Mouse (Mus musculus): ENCODE measurements around the gene Lix1l.

Gene Lix1l

DNA sequence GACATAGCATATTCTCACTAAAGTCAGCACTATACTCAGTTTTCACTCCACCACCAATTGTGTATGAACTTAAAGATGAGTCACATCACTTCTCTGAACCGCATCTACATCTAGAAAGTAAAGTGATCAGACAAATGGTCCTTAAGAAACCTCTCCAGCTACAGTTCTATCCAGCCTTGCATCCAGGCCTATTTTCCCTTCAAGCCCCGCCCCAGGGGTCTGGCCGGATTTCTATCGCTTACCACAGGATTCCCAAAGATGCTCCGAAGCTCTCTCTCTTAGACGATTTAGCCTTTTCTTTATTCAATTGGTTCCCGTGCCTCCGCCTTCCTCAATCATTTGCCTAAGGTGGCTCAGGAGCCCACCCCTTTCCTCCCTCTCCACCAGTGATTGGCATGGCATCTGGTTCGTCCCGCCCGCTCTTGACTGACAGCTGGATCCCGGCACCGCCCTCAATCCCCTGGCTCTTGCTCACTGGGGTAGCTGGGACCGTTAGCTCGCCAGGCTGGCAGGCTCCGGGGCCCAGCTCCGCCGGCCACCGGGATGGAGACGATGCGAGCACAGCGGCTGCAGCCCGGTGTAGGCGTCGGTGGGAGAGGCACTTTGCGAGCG lies at the start of gene Lix1l:
Lix1l (plus strand) TSS at position 511 of the 612 bp plus-strand sequence.
- peak; percentile 95 for DNase-seq (ENCODE audit: low spot score)

DNA sequence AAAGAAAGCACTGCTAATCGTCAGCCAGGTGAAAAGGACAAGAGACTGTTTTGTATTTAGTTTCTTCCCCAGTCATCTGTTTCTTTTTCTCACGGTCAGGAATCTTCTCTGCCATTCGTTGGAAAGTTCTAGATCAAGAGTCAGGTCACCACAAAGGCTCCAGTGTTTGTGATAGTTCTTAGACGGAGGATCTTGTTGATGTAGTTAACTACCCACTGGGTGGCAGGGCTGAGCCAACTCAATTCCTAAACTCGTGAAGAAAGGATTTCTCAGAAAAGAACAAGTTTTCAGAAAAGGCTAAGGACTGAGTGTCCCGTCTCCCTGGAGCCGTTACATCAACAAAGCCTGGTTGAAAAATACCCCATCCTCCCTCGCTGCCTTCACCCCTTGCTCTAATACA lies 49.7 kb upstream of the Lix1l start:
- peak; percentile 65 for DNase-seq (ENCODE audit: low spot score)

DNA sequence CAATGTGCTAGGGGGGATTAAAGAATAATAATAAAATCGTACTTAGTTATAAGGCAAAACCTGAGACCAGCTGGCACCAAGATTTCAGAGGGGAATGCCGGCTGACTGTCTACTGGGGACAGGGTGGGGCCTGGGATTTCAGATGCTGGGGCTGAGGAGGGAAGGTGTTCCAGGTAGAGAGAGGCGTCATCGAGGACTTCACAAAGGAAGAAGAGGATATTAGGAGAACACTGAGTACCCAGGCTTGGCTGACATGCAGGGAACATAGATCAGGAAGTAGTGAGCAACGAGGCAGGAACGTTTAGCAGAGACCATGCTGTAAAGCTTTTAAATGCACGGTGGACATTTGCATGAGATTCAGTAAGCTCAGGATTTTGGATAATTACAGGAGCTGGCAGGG lies 49.1 kb upstream of the Lix1l start:
- no peak for DNase-seq (ENCODE audit: low spot score)

DNA sequence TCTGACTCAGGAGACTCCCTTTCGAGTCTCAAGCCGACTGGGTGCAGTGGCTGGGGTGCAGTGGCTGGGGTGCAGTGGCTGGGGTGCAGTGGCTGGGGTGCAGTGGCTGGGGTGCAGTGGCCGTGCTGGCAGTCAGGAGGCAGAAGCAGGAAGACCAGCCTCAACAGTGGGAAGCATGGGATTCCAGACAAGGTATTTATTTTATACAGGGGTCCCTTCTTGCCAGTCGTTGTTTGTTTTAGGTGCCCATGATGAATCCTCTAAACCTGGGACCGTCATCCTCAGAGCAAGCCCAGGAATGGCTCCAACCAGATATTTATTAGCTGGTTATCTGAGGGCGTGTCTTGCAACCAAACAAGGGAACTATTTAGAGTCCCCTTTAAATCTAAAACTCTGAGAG lies 47.3 kb upstream of the Lix1l start:
- no peak for DNase-seq (ENCODE audit: low spot score)

DNA sequence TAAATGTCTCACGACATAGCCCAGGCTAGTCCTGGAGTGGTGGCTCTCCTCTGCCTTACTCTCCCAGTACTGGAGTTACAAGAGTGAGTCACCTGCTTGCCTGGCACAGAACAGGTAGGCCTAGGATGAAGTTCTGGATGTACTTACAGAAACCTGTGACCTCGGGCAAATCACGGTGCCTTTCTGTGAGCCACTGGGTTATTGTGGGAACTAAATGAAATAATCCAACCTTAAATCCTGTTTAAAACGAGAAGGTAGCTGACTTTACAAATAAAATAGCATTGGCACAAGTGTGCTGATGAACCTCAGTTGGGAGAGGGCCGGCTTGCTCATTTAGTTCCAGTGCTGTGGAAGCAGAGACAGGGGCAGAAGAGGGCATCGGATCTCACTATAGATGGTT lies 46.7 kb upstream of the Lix1l start:
- DNase-seq (ENCODE audit: low spot score): no peak

DNA sequence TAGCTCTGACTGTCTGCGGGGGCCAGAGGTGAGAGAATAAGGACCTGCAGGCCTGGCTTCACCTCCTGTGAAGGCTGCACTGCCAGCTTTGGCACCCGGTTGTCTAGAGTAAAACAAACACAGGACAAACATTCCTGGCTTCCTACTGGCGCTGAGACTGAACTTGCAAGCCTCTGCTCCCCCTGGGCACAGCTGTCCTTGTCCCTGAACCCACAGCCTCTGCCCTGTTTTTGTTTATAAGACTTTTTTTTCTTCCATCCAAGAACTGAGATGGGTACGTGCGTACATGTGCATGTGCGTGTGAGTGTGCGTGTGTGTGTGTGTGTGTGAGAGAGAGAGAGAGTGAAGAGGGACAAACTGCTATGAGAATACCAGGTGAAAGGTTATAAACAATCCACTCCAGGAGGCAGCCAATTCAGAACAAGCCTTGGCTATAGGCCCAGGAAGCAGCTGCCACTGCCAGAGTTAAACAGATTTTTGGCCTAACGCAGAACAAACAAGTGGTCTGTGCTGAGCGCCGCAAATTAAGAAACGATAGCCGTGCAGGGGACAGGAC lies 45.8 kb upstream of the Lix1l start:
- peak; percentile 64 for DNase-seq (ENCODE audit: low spot score)

DNA sequence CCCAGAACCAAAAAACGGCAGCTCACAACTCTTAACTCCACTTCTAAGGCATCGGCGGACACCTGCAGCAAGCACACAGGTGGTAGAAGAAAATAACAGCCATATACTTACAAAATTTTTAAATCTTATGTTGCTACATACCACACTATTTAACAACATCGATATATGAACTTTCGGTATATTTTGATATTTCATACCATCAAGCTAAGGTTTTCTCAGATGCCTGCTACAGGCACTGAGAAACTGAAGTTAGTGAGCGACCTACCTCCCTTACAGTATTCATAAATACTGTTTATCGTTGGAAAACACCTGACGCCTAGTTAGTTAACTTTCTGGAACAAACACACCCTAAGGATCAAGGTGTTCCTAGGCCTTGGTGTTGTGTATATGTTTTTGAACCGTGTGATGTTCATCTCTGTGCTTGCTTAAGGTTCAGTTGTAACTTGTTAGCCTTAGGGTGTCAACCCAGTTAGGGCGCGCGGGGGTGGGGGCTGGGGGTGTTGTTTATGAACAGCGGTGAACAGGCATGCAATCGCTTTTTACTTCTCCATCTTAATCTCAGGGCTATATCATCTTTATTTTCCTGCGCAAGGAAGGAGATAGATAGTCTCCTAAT lies 44.8 kb upstream of the Lix1l start:
- no peak for DNase-seq (ENCODE audit: low spot score)

DNA sequence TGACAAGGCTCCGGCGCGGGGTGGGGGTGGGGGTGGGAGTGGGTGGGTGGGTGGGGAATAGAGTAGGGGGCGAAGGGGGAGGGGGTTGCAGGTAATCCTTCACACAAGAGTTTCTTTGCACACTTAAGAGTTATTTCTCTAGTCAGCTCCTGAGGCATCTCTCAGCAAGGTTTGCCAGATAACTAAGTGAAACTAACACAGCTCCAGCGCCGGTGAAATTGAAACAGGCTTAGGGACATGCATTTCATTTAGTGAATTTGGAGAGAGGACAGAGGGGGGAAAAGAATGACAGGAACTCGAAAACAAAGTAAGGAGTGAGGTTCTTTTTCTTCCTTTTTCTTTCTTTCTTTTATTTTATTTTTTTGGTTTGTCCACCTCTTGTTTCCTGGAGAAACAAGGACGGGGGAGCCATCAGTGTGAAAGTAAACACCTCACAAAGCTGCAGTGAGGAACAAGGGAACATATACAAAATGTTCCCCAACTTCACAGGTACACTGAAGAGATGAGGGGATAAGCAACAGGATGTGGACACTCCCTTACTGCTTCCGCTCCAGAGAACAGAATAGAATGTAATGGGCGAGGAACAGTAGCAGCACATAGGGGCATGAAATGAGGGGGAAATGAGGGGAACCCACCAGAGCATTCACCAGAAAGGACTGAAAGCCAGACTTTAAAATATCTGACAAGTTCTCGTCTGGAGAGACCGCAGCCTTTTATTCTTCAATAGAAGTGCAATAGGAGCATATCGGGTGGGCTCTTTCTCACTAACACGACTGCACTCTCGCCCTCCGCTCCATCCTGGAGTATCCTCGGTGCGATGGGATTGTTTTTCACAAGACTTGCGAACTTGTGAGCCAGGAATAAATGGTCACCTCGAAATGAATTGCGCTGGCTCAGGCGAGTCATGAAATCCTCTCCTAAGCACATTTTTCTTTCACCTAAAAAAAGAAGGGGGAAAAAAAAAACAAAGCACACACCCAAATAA lies 44.0 kb upstream of the Lix1l start:
- DNase-seq (ENCODE audit: low spot score): no peak

DNA sequence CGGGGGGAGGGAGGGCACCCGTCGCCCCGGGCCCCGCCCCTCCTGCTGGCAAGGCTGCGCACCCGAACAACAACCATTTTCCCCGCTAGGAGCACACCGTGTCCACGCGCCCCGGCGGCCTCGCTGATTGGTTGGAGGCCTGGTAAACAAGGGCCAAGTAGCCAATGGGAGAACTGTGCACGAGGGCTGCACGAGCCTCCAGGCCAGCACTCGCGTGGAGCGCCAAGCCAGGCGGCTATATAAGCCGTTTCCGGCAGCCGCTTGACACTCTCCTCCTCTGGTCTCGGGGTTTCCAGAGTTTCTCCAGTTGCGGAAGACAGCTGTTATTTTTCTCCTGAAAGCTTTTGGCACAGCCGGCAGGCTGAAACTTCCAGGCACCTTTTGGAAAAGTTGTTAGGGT lies 43.3 kb upstream of the Lix1l start, which contains the start of gene Txnip:
Txnip (plus strand) TSS at position 264 of the 400 bp plus-strand sequence.
- peak; percentile 97 for DNase-seq (ENCODE audit: low spot score)

DNA sequence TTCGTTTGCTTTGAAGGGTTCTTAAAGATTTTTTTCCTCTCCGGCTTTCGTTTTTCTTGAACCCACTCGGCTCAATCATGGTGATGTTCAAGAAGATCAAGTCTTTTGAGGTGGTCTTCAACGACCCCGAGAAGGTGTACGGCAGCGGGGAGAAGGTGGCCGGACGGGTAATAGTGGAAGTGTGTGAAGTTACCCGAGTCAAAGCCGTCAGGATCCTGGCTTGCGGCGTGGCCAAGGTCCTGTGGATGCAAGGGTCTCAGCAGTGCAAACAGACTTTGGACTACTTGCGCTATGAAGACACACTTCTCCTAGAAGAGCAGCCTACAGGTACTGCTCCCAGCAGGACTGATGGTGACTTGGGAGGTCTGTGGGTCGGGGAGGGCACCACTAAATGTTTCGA lies 42.8 kb upstream of the Lix1l start:
- no peak for DNase-seq (ENCODE audit: low spot score)

DNA sequence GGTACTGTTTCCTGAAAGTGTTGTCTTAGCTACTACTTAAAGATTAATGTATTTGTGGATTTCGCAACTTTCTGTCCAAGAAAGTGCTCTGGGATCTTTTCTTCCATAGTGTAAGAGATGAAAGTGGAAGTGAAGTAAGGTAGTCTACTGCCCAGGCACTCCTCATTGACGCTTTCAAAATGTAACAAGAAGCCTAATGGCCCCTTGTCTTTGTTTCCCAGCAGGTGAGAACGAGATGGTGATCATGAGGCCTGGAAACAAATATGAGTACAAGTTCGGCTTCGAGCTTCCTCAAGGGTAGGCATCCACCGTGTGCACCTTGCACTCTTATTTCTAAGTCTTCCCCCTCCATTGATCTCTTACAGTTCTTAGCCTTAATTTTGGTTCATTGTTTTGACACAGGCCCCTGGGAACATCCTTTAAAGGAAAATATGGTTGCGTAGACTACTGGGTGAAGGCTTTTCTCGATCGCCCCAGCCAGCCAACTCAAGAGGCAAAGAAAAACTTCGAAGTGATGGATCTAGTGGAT lies 42.2 kb upstream of the Lix1l start:
- DNase-seq (ENCODE audit: low spot score): no peak

DNA sequence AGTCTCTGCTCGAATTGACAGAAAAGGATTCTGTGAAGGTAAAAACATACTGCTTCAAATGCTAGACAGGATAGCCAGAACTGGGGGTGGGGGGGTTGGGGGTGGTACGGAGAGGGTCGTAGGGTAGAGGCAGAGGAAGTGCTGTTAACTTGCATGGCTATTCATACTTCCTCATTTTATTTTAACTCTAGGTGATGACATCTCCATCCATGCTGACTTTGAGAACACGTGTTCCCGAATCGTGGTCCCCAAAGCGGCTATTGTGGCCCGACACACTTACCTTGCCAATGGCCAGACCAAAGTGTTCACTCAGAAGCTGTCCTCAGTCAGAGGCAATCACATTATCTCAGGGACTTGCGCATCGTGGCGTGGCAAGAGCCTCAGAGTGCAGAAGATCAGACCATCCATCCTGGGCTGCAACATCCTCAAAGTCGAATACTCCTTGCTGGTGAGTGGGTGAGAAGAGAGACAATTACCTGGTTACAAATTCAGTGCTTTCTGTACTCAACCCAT lies 41.5 kb upstream of the Lix1l start:
- no peak for DNase-seq (ENCODE audit: low spot score)

DNA sequence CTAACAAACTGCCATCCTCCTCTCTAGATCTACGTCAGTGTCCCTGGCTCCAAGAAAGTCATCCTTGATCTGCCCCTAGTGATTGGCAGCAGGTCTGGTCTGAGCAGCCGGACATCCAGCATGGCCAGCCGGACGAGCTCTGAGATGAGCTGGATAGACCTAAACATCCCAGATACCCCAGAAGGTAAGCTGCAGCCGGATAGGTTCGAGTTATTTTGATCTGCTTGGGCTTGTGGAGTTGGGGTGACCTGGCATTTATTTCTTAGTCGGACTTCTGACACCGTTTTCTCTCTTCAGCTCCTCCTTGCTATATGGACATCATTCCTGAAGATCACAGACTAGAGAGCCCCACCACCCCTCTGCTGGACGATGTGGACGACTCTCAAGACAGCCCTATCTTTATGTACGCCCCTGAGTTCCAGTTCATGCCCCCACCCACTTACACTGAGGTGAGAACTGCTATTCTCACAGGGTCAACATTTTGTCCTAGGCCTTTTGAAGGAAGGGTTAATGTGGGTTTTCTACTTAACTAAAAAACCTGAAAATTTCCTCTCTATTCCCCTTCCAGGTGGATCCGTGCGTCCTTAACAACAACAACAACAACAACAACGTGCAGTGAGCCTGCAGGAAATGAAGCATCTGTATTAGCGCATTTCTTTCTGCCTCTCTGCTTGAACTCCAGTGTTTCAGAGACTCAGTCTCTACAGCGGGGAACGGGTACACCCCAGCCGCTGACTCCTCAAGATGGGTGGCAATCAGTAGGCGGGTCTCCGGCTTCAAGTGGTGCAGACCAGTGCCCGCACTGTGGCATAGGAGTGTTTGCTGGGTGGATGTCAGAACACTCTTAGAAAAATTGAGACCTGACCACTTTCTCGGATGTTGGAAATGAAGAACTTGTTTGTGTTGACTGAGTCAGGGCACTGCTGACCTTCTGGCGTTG lies 40.8 kb upstream of the Lix1l start:
- DNase-seq (ENCODE audit: low spot score): no peak

DNA sequence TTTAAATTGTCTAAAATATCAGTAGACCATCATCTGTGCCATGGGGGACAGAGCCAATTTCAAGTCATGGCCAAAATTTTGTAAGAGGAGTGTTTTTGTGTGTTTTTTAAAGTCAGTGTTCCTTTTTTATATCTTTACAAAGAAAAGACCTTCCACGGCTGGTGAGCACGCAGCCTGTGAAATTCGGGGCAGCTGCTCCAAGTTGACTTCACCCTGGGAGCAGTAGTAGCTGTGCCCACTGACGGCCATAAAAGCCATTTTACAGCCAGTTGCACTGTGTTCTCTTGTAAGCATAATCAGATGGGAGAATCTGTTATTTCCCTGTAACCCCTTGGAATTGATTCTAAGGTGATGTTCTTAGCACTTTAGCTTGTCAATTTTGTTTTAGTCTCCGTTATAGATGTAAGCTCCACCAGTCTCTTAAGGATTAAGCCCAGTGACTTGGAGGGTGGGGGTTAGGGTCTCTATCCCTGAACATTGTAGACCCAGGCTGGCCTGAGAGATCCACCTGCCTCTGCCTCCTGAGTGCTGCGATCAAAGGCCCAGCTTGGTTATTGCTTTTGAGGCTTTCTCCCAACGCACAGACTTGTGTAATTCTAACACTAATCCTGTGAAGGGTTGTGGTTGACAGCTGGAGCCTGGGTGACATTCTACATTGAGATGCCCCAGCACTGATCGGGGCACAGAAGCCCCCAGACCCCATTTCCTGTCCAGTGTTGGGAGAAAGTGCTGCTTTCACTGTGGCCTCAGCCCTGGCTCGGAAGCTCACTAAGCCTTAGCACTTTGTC lies 39.9 kb upstream of the Lix1l start:
- no peak for DNase-seq (ENCODE audit: low spot score)

DNA sequence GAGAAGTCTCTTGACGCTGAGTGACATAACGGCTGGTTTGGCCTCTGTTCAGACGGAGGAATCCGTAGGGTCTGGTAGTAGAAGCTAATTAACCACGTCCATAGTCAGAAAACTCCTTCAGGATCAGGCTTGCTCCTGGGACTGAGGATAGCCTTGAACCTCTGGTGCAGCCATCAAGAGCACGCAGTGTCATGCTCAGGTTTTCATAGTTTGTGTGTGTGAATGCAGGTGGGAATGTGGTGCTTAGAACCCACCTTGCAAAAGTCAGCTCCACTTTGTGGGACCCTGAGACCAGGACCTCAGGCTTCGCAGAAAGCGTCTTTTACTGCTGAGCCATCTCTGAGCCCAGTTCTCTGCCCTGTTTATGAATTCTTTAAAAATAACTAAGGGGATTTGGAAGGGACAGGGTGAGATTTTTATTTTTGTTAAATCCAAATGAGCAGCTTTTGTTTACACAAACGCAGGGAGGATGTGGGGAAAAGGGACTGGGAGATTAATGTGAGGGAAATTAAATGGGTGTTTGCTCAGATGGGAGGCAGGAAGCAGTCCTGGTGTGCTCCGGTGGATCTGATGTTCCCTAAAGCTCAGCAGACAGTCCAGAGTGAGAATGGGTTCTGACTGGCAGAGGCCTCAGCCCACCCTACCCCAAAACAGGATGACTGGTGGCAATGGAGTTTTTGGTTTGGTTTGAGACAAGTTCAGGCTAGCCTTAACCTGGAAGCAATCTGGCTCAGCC lies 38.8 kb upstream of the Lix1l start:
- no peak for DNase-seq (ENCODE audit: low spot score)

DNA sequence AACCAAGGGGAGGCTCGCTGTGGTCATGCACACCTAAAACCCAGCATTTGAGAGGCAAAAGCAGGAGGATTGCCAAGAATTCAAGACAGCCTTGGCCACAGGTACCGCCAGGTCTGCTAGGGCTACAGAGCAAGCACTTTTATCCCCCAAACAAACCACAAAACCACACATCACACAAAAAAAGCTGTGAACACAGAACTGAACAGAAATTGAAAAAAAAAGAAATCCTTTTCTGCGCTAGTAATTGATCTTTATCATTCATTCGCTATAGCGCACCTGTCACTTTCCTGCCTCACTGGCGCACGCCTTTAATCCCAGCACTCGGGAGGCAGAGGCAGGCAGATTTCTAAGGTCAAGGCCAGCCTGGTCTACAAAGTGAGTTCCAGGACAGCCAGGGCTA lies 37.7 kb upstream of the Lix1l start:
- no peak for DNase-seq (ENCODE audit: low spot score)

DNA sequence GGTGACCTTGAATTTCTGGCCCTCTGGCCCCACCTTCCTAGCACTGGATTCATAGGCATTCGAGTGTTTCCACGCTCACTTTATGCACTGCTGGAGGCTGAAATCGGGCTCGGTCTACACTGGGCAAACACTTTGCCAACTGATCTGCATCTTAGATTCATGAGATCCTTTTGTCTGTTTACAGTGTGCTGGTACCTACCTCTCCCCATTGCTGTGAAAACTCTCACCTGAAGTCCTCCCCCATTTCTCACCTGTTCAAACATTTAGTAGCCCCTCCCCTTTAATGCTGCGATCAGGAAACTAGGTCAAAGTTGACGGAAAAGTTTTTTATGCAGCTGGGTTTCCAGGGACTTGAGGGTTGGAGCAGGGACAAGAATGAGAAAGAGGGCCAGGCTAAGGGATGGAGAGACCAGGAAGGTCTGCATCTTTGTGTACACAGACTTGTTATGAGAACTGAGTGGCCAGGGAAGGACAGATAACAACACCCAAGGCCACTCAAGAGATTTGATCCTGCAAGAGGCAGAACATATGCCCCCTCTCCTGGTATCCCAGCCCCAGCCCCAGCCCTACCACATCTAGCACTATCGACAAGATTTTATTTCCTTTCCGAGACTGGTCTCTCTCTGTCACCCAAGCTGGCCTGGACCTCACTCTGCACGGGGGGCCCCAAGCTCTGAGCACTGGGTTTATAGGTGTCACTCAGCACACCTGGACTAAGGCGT lies 36.9 kb upstream of the Lix1l start:
- DNase-seq (ENCODE audit: low spot score): no peak

DNA sequence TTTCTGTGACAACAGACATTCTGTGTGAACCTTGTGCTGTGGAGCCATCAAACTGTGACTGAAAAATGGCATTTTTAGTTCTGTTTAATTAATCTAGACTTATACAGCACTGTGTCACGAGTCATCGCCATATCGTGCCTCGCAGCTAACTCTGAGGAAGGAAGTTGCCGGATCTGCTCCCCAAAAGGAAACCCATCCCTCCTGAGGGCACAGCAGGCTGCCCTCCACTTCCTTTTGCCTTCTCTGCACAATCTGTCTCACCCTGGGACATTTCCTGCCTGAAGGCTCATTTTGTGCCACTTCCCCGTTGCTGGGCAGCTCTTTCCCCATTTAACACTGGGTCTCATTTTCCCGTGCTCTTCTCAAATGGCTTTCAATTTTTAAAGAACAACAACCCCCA lies 36.3 kb upstream of the Lix1l start:
- peak; percentile 40 for DNase-seq (ENCODE audit: low spot score)

DNA sequence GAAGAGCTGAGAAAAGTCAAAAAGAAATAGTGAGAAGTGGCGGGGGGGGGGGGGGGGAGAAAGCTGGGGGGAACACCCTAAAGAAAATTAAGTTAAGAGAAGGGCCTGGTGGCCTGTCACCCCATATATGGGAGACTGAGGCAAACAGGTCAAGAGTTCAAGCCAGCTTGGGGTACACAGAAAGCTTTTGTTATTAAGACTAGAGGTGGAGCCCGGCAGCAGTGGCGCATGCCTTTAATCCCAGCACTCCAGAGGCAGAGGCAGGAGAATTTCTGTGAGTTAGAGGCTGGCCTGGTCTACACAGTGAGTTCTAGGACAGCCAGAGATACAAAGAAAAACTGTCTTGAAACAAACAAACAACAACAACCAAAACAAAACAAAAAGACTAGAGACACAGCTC lies 35.8 kb upstream of the Lix1l start:
- DNase-seq (ENCODE audit: low spot score): no peak
